Mouse (Mus musculus): Measurements from ENCODE around the gene Prr3.
"Not testable (repeated sequence)": the region's sequence is repeated elsewhere in the genome, so short reads cannot be mapped to it uniquely, and the experiment has no call there.

Gene Prr3

DNA sequence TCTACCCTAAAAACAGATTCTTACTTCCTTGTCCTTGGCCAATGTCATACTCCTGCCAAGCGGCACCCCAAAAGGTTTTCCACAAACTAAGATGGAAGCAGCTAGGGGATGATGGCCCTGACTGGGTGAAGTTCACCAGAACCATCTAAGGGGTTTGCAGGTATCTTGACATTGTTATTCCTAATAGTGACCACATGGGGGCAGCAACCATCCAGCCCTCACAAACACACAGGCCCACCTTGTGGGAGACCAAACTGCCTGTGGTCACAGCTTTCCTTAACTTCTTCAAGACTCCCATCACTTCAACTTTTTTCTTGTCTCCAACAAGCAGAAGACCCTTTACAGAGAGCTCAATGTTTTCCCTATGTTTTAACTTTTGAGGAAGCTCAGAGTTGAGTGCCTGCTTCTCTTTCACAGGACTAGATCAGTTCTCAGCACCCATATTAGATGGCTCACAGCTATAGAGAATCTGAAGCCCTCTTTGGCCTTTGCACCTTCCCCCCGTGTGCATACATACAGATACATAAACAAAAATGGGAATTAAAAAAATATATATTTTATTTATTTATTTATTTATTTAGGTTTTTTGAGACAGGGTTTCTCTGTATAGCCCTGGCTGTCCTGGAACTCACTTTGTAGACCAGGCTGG is 42.2 kb downstream of the Prr3 start:
- no peak for DNase-seq (ENCODE audit: low spot score)

- not testable (repeated sequence) for DNase-seq (ENCODE audit: low spot score)
Measured at GRCm38 (mm10) chr17:35935763-35936162, 44.3 kb downstream of the Prr3 start.

- DNase-seq (ENCODE audit: low spot score) = no peak
Measured at GRCm38 (mm10) chr17:35932608-35933007, 47.4 kb downstream of the Prr3 start.

GRCm38 (mm10) chr17:35930627-35931026 is 49.4 kb downstream of the Prr3 start:
- DNase-seq (ENCODE audit: low spot score) = no peak

DNA sequence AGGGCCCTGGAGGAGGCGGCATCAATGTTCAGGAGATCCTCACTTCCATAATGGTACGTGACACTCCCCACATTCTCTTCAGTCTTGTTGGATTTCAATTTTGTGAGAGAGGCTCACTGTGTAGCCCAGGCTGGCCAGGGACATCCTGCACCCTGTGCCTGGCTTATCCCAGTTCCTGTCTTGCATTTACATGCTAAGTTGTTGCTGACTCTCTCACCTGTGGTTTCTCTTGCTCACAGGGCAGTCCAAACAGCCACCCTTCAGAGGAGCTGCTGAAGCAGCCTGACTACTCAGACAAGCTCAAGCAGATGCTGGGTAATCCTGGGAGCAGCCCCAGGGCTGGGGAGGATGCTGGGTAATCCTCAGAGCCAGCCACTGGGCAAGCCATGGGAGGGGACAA is 50.5 kb downstream of the Prr3 start:
- DNase-seq (ENCODE audit: low spot score) = no peak

DNA sequence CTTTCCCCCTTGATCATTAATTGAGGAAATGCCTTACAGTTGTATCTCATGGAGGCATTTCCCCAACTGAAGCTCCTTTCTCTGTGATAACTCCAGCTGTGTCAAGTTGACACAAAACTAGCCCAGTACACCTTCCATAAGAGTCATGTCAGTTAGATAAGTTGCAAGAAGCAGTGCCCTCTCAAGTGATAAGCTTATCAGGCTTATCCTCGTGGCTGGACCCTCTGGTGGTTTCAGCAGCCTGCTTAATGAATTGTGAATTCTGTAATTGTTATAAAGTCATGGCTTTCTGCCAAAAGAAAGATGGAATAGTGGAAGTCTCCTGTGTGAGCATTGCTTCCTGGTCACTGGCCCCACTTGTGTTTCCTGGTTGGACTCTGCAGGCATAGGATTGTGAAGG is 52.6 kb downstream of the Prr3 start:
- no peak for DNase-seq (ENCODE audit: low spot score)

GRCm38 (mm10) chr17:35923281-35923680 is 56.8 kb downstream of the Prr3 start:
- DNase-seq (ENCODE audit: low spot score) = no peak

GRCm38 (mm10) chr17:35922566-35922965 is 57.5 kb downstream of the Prr3 start:
- no peak for DNase-seq (ENCODE audit: low spot score)

Data from testis, postnatal 10 days (tissue).